Mouse (Mus musculus): Measurements from ENCODE around the gene Sik2. TPM values are rescaled to one million over a fixed set of nuclear protein-coding genes. Genes with fewer than 3 reads are reported as not detected.

Sik2 gene
- 91.9 and 189 TPM in 2 replicates for polyA plus RNA-seq (2012; rRNA removed; ENCODE audit: low replicate concordance)

DNA sequence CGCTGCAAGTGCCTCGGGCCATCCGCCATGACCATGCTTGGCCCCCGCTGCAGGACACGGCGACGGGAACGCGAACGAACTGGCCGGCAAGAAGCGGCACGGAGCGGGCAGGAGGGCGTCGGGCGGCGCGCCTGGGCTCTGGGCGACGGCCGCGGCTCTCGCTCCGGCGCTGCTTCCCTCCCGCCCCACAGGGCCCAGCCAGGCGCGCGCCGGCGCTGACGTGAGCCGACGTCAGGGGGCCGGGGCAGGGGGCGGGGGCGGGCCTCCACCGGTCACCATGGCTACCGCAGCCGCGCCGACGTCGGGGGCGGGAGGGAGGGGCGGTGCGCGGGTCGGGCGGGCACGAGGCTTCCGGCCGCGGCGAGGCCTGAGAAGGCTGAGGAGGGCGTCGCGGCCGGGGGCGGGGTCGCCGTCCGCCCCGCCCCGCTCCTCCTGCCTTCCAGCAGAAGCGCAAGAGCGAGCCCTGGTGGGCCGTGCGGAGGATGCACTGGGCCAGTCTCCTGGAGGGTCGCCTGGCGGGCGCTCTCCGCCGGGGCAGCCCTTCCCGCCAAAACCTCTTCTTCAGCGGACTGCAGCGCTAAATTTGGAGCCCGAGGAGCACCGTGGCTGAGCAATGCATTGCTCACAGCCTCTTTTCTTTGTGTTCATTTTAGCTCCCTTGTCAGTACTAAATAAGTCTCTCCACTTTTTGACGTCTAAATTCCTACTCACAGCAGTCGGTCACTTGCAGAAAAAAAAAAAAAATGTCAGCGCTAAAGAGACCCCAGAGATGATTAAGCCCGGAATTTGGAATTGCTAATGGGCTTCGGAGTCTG lies at the start of gene Sik2:
Gene Sik2 (minus strand): TSS at position 233 of the 815 bp plus-strand sequence.

DNA sequence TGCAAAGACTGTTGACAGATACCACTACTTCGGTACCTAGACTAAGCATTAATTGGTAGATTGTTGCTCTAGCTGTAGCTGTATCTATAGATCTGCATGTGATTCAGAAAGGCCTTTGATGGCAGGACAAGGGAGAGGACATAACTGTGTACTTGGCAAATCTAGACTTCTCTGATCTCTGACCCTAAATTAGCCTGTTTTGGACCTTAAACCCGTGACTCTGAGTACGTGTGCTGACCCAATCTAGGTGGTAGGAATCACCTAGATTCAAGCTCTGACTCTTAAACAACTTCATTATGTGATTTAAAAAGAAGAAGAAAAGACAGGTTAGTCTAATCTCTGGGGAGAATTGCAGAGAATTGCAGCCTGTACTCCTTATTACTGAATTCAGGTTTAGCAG lies 163.8 kb downstream of the Sik2 start, which contains the start of gene Ppp2r1b:
Gene Ppp2r1b (plus strand): TSS at position 221 of the 400 bp plus-strand sequence.

Other genes starting within 250 kb of the Sik2 start
- gene Fdxacb1, start 240.8 kb downstream of the Sik2 start, polyA plus RNA-seq (2012; rRNA removed; ENCODE audit: low replicate concordance), result 4.9 and 6.3 TPM in 2 replicates
- 38.9 and 56.4 TPM in 2 replicates for gene Alg9, start 234.1 kb downstream of the Sik2 start, polyA plus RNA-seq (2012; rRNA removed; ENCODE audit: low replicate concordance)
- gene 1110032A03Rik, start 233.6 kb downstream of the Sik2 start, polyA plus RNA-seq (2012; rRNA removed; ENCODE audit: low replicate concordance), result 70.3 and 191 TPM in 2 replicates
- gene Ppp2r1b, start 163.8 kb downstream of the Sik2 start, polyA plus RNA-seq (2012; rRNA removed; ENCODE audit: low replicate concordance), result 41.3 and 58.5 TPM in 2 replicates
- not detected in 2 replicates for gene Btg4, start 51.8 kb upstream of the Sik2 start, polyA plus RNA-seq (2012; rRNA removed; ENCODE audit: low replicate concordance)
- 4.1 and 6.7 TPM in 2 replicates for gene Layn, start 68.0 kb upstream of the Sik2 start, polyA plus RNA-seq (2012; rRNA removed; ENCODE audit: low replicate concordance)
- gene 4833427G06Rik, start 93.0 kb upstream of the Sik2 start, polyA plus RNA-seq (2012; rRNA removed; ENCODE audit: low replicate concordance), result not detected in 2 replicates
- 0.01 and 0.05 TPM in 2 replicates for gene Gm32742, start 156.4 kb upstream of the Sik2 start, polyA plus RNA-seq (2012; rRNA removed; ENCODE audit: low replicate concordance)
- gene Pou2af1, start 204.6 kb upstream of the Sik2 start, polyA plus RNA-seq (2012; rRNA removed; ENCODE audit: low replicate concordance), result 0.43 and 0.53 TPM in 2 replicates